Mouse (Mus musculus) kidney, postnatal 0 days (tissue): ENCODE measurements around the gene Zdhhc21. TPM values are rescaled to one million over a fixed set of nuclear protein-coding genes. Genes with fewer than 3 reads are reported as not detected.

ENCODE experiments used
- ATAC-seq: fragments of 200-750 bp; cut with Nextera tagmentation; replicated peaks from 2 replicates; pipeline ENCODE4 v1.8.0; 2017; ENCODE audit warnings: low read depth, moderate number of reproducible peaks, moderate TSS enrichment, moderate library complexity; ENCODE audit not compliant: low FRiP score
- DNase-seq: peaks from one replicate; pipeline ENCODE4 v3.0.0-alpha.2; 2016; ENCODE audit warnings: low spot score
- H3K27ac ChIP-seq: fragments of 300-500 bp; sonication (generic); 2 replicates; pipeline ENCODE4 v1.5.1; 2014; ENCODE audit warnings: mild to moderate bottlenecking
- H3K27me3 ChIP-seq: fragments of 300-500 bp; sonication (generic); 2 replicates; pipeline ENCODE4 v1.6.1; 2014; ENCODE audit warnings: low read length, mixed read lengths; ENCODE audit not compliant: insufficient read depth
- H3K36me3 ChIP-seq: fragments of 300-500 bp; sonication (generic); 2 replicates; pipeline ENCODE4 v1.6.1; 2014; ENCODE audit warnings: low read length, mixed read lengths; ENCODE audit not compliant: insufficient read depth
- H3K4me1 ChIP-seq: fragments of 300-500 bp; sonication (generic); replicated peaks from 2 replicates; pipeline ENCODE4 v1.6.1; 2014; ENCODE audit warnings: antibody characterized with exemption, low read length, mixed read lengths; ENCODE audit not compliant: insufficient read depth
- H3K4me2 ChIP-seq: fragments of 300-500 bp; sonication (generic); 2 replicates; pipeline ENCODE4 v1.6.1; 2014; ENCODE audit warnings: mild to moderate bottlenecking, low read length, moderate library complexity, mixed read lengths
- H3K4me3 ChIP-seq: fragments of 300-500 bp; sonication (generic); replicated peaks from 2 replicates; pipeline ENCODE4 v1.5.1; 2014; ENCODE audit warnings: low read depth, low read length
- H3K9ac ChIP-seq: fragments of 300-500 bp; sonication (generic); 2 replicates; pipeline ENCODE4 v1.6.1; 2014; ENCODE audit warnings: low read depth, low read length
- H3K9me3 ChIP-seq: fragments of 300-500 bp; sonication (generic); replicated peaks from 2 replicates; pipeline ENCODE4 v1.6.1; 2016; ENCODE audit warnings: low read length, inconsistent platforms, mixed read lengths
- CTCF ChIP-seq: IDR thresholded peaks from 2 replicates; pipeline ENCODE4 v1.5.1; 2016; ENCODE audit warnings: antibody characterized with exemption, low read depth, mild to moderate bottlenecking, moderate library complexity
- WGBS: fragments of 180-500 bp; shearing (Covaris S2); extraction: QIAGEN DNeasy Blood & Tissue Kit; methylation state at CpG from one replicate; pipeline ENCODE4 v1.1.7; 2014; 5-methylcytosine and 5-hydroxymethylcytosine counted together
- polyA plus RNA-seq: library from polyadenylated mRNA; unstranded; fragments of >200 nt; fragmentation: Nextera tagmentation; extraction: Ambion mirVana; gene quantifications from 2 replicates; pipeline ENCODE4 v1.2.1, GENCODE M21; 2015

The Zdhhc21 gene
- polyA plus RNA-seq, 1 experiment from 2014 or later, result 8.5 TPM

DNA sequence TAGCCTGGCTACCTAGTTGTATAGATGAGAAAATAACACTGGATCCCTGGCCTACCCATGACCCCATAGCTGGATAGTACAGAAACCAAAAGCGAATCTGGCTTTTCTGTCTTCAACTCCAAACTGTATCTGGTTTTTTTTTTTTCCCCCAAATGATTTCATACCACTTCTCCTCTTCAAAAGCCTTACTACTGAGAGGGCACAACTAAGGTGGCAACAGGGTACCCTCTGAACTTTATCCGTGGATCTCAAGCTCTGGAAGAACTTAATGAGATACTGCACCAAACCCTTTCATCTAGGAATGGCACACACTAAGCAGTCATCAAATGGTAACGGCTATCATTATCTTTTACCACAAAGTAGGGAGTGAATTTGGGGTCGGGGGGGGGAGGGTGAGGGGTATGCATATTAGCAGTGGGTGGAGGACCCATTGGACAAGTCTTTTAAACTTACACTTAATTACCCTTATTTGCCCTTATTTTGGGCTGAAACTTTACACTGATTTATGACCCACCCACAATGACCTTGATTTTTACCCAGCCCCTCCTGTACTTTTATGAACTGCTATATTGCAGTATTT is 1.2 kb downstream of the Zdhhc21 start:
- no peaks in the 10 kb centered on the region for H3K27me3 ChIP-seq
- H3K9ac ChIP-seq, result peak overlapping the region; percentile 88; the same call in 1 of the 2 replicates
- H3K9me3 ChIP-seq, result no peaks in the 10 kb centered on the region
- H3K27ac ChIP-seq, result peak overlapping the region; percentile 88; the same call in 1 of the 2 replicates
- TF ChIP-seq CTCF, result no peak
- no peaks in the 10 kb centered on the region for H3K4me1 ChIP-seq
- peak overlapping the region; percentile 87 for H3K4me2 ChIP-seq
- no peak for DNase-seq
- H3K36me3 ChIP-seq, result no peaks in the 10 kb centered on the region
- peak overlapping the region; percentile 82 for H3K4me3 ChIP-seq
- ATAC-seq, result no peak
- WGBS, result 25% methylated on average over 4 of the region's 4 CpGs

DNA sequence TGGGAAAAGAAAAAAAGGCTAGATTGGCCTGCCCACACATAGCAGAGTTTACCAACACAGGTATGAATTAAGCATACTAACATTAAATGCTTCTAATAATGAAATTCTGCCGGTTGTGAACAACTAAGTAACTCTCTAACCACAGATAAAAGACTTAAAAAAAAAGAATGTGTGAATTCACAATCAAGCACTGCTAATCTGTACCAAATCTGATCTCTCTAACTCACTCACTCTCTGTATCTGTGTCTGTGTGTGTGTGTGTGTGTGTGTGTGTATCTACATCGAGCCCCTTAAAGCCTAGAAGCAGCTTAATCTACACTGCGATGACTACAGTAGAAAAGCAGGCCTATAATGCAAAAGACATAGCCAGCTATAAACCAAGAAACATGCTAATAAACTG is 2.8 kb downstream of the Zdhhc21 start:
- Histone ChIP-seq H3K4me2 (no peak overlapping the region), H3K9me3 (no peaks in the 10 kb centered on the region), H3K4me1 (no peaks in the 10 kb centered on the region), H3K4me3 (no peak overlapping the region), H3K27me3 (no peaks in the 10 kb centered on the region), H3K27ac (no peak overlapping the region), H3K36me3 (peaks cover 5% of the 10 kb centered on the region; the same call in 1 of the 2 replicates), H3K9ac (no peak overlapping the region)
- WGBS, result 92% methylated on average over 3 of the region's 3 CpGs
- no peak for TF ChIP-seq CTCF
- ATAC-seq (no peak), DNase-seq (no peak)

DNA sequence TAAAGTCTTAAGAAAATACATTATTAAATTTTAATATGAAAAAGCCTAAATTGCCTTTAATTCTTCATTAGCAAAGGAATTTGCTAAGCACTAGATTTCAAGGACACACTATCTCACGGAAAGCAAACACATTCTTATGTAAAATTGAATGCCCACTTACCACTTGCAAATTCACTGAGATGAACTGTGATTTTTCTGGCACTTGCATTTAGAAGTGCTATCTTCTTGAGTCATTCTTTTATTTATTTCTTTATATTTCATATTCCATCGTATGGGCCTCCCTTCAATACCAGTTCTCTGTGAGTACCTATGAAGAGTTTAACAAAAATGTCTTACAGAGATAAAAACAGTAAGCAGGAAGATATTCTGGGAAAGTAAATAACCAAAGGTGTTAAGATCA is 5.9 kb downstream of the Zdhhc21 start:
- Histone ChIP-seq H3K27me3 (no peaks in the 10 kb centered on the region), H3K4me3 (no peak overlapping the region), H3K9ac (no peak overlapping the region), H3K4me1 (no peaks in the 10 kb centered on the region), H3K36me3 (peaks cover 5% of the 10 kb centered on the region; the same call in 1 of the 2 replicates), H3K27ac (no peak overlapping the region), H3K9me3 (no peaks in the 10 kb centered on the region), H3K4me2 (no peak overlapping the region)
- no peak for ATAC-seq
- no peak for TF ChIP-seq CTCF
- WGBS, result 90% methylated on average over 2 of the region's 2 CpGs
- no peak for DNase-seq

DNA sequence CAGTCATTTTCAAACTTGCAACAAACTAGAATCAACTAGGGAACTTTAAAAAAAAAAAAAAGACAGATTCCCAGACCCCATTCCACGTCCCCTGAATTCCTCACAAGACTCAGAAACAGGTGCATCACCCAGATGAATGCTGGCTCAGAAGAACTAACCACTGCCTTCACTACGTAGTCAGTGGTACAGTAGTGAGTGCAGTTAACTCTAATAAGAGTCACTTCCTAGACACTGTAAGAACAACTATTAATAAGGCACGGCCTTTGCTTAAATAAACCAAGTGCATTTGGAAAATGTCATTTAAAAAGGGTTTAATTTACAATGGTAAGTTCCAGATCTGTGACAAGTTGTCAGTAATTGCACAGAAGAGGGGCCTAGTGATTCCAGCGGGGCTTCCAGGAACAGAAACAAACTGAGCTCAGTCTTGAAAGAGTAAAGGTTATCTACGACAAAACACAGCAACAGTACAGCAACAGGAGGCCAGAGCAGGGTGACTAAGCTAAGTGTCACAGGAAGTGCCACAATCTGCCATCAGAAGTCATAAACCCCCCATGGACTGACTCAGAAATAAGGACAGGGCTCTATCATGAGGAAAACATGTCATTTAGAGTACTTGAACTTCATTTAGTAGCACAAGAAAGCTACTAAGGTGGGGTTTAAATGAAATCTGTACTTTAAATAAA is 11.1 kb downstream of the Zdhhc21 start:
- H3K27ac ChIP-seq, result no peak overlapping the region
- no peaks in the 10 kb centered on the region for H3K27me3 ChIP-seq
- no peak for TF ChIP-seq CTCF
- 57% methylated on average over 5 of the region's 5 CpGs for WGBS
- H3K36me3 ChIP-seq, result peaks cover 8% of the 10 kb centered on the region; the same call in 1 of the 2 replicates
- no peak for ATAC-seq
- DNase-seq, result no peak
- no peak overlapping the region for H3K9ac ChIP-seq
- no peak overlapping the region for H3K4me2 ChIP-seq
- H3K9me3 ChIP-seq, result no peaks in the 10 kb centered on the region
- no peak overlapping the region for H3K4me3 ChIP-seq
- H3K4me1 ChIP-seq, result no peaks in the 10 kb centered on the region

DNA sequence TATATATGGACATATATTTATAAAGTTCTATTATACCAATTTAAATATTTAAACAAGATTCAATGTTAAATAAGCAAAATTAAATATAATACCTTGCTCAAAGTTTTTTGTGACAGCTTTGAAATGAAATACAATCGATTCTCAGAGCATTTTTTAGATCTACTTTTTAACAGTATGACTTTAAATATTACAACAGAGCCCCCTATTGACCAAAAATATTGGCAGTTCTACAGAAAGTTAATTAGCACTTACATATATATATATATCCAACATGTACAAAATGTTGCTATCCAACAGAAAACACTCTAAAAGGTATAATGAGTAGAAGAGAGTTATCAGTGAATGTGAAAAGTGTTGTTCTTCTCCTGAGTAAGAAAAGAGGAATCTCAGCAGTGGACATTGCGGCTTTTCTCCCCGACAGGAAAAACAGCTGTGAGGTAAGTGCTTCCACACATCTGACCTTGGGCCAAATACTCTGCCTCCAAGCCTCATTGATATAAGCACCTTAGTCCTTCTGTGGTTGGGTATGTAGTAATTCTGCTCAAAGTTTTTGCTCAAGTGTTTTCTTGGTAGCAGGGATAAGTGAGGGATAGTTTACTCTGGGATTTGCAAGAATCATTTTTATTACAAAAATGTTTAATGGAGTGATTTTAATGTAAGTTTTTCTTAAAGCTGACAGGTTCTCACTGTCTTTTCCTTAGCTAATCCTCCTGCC is 22.1 kb downstream of the Zdhhc21 start:
- 80% methylated on average over 3 of the region's 3 CpGs for WGBS
- peak; percentile 48 for DNase-seq
- Histone ChIP-seq H3K4me3 (no peak overlapping the region), H3K9me3 (no peaks in the 10 kb centered on the region), H3K27ac (no peak overlapping the region), H3K4me2 (no peak overlapping the region), H3K27me3 (no peaks in the 10 kb centered on the region), H3K9ac (no peak overlapping the region), H3K4me1 (no peaks in the 10 kb centered on the region), H3K36me3 (peaks cover 7% of the 10 kb centered on the region; the same call in 1 of the 2 replicates)
- no peak for ATAC-seq
- peak; percentile 46; the same call in 1 of the 2 replicates for TF ChIP-seq CTCF

DNA sequence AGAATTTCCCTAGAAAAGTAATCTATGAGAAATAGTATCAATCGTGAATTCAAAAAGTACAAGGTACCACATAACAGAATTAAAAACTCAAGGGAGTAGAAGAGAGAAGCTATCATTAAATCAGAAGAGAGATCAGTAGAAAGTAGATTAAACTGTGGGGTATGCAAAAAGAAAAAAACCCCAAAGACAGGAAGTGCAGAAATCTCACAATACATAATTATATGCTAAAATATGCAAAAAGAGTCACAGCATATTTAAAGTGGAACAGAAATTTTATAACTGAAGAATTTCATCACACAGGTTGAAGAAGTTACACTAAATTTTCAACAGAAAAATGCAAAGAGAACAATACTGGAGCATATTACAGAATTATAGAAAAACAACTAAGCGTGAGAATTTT is 28.6 kb downstream of the Zdhhc21 start:
- no peaks in the 10 kb centered on the region for H3K9me3 ChIP-seq
- 97% methylated on average over 2 of the region's 2 CpGs for WGBS
- H3K27me3 ChIP-seq, result no peaks in the 10 kb centered on the region
- no peak for ATAC-seq
- H3K27ac ChIP-seq, result no peak overlapping the region
- no peak overlapping the region for H3K9ac ChIP-seq
- no peak overlapping the region for H3K4me3 ChIP-seq
- no peaks in the 10 kb centered on the region for H3K4me1 ChIP-seq
- DNase-seq, result no peak
- TF ChIP-seq CTCF, result no peak
- H3K36me3 ChIP-seq, result 0 out of 2 replicates have a peak, but pooled peaks cover 5% of the 10 kb centered on the region
- H3K4me2 ChIP-seq, result no peak overlapping the region
